In the genomic region with DNA sequence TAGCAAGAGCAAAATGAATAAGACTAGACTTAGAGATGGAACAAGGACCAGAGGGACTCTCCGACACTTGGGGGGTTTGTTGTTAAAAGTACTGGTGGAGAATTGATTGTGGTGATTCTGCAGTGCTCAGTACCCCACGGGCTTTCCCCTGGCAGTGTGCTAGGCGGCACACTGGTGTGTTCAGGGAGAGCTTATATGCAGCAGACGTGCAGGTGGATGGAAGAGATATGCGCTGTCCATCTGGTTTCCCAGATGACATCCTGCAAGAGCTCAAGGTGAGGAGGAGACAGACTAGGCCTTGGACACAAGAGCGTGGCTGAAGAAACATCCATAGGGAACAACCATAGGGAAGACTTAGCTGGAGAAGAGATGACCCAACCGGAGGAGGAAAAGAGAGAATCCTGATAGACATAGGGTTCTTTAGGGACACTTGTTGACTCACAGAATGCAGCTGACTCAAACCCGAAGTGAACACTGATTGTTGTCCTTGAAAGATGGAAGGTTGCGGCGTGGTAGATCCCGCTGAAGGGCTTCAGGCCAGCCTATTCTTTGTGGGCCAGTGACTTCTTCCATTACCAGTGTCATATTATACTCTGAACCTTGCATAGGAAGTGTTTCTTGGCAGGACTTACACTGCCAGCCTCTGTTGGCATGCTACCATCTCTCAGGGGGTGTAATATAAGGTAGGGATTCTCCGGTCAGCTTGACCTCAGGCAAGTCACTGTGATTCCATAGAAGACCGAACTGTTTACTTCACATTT, we compare ENCODE assay signal across 8 mouse cellular contexts. TPM values are rescaled to one million over a fixed set of nuclear protein-coding genes. Genes with fewer than 3 reads are reported as not detected.
A peak's percentile ranks its signal among the peaks of the same experiment; 100 is the strongest.
DNase-seq lines count a peak whose midpoint lies in the region; ATAC-seq and TF ChIP-seq lines count a peak whose summit lies in the region.

No protein-coding gene starts in this region.

- H3K4me3 ChIP-seq in kidney, adult 2 months (ENCODE audit: insufficient read depth, low read depth, low read length): peak overlapping the region; percentile 96
- H3K4me3 ChIP-seq in bone marrow macrophage, adult 2 months (ENCODE audit: insufficient read depth, low read length): peak overlapping the region; percentile 67
- peak overlapping the region; percentile 81 for H3K4me3 ChIP-seq in forebrain, embryonic 14.5 days (ENCODE audit: low read depth, low read length)
- peak overlapping the region; percentile 74 for H3K4me3 ChIP-seq in limb, embryonic 15.5 days
- peak overlapping the region; percentile 80 for H3K4me3 ChIP-seq in neural tube, embryonic 13.5 days

- ATAC-seq in forebrain, embryonic 14.5 days: peak; percentile 19
- ATAC-seq in limb, embryonic 15.5 days (ENCODE audit: insufficient number of reproducible peaks, low FRiP score, low TSS enrichment, low read depth): 0 out of 2 replicates have a peak, but pooled peaks have one; percentile 3
- ATAC-seq in neural tube, embryonic 13.5 days (ENCODE audit: low read depth): peak; percentile 11; the same call in 1 of the 2 replicates

- H3K27ac ChIP-seq in kidney, adult 2 months (ENCODE audit: insufficient read depth, low read depth, low read length): peak overlapping the region; percentile 85
- H3K27ac ChIP-seq in bone marrow macrophage, adult 2 months (ENCODE audit: insufficient read depth, low read depth, low read length): no peak overlapping the region; the same call in 1 of the 2 replicates
- H3K27ac ChIP-seq in forebrain, embryonic 14.5 days (ENCODE audit: low read depth, low read length): peak overlapping the region; percentile 88
- H3K27ac ChIP-seq in limb, embryonic 15.5 days: peak overlapping the region; percentile 96
- peak overlapping the region; percentile 92 for H3K27ac ChIP-seq in neural tube, embryonic 13.5 days (replicated peaks)

- peaks cover 7% of the 10 kb centered on the region for H3K36me3 ChIP-seq in kidney, adult 2 months (ENCODE audit: control insufficient read depth, insufficient read depth, low read length)
- H3K36me3 ChIP-seq in forebrain, embryonic 14.5 days (ENCODE audit: control insufficient read depth, insufficient read depth, low read length): peaks cover 25% of the 10 kb centered on the region
- peaks cover 22% of the 10 kb centered on the region for H3K36me3 ChIP-seq in limb, embryonic 15.5 days
- peaks cover 23% of the 10 kb centered on the region for H3K36me3 ChIP-seq in neural tube, embryonic 13.5 days

- no peak for TF ChIP-seq CTCF in kidney, adult 2 months (conservative IDR thresholded peaks at IDR 0.05; ENCODE audit: insufficient read depth, insufficient read length, low read depth, low read length)
- TF ChIP-seq CTCF in bone marrow macrophage, adult 2 months (IDR thresholded peaks at IDR 0.05; ENCODE audit: low read depth, low read length): no peak

- 73% methylated on average over 13 of the region's 13 CpGs for WGBS in kidney, adult 2 months
- 81% methylated on average over 13 of the region's 13 CpGs for WGBS in forebrain, embryonic 14.5 days
- 78% methylated on average over 13 of the region's 13 CpGs for WGBS in limb, embryonic 15.5 days
- WGBS in neural tube, embryonic 13.5 days: 78% methylated on average over 13 of the region's 13 CpGs

- no peak for DNase-seq in kidney, adult 2 months
- no peak for DNase-seq in kidney, postnatal 4 days
- DNase-seq in forebrain, embryonic 14.5 days (ENCODE audit: low spot score): no peak
- DNase-seq in frontal cortex, postnatal 10 days (ENCODE audit: low spot score in 2 of 2): no peak
- DNase-seq in left cerebral cortex, adult 8-10 months (ENCODE audit: low spot score in 2 of 2): no peak

- peaks cover 17% of the 10 kb centered on the region for H3K4me1 ChIP-seq in kidney, adult 2 months (ENCODE audit: control insufficient read depth, insufficient read depth, low read length)
- peaks cover 8% of the 10 kb centered on the region for H3K4me1 ChIP-seq in bone marrow macrophage, adult 2 months (ENCODE audit: control insufficient read depth, insufficient read depth, low read length)
- peaks cover 11% of the 10 kb centered on the region; the same call in 1 of the 2 replicates for H3K4me1 ChIP-seq in forebrain, embryonic 14.5 days (ENCODE audit: control insufficient read depth, insufficient read depth, low read length)
- H3K4me1 ChIP-seq in limb, embryonic 15.5 days: peaks cover 20% of the 10 kb centered on the region
- H3K4me1 ChIP-seq in neural tube, embryonic 13.5 days (replicated peaks): peaks cover 27% of the 10 kb centered on the region

- H3K9me3 ChIP-seq in forebrain, embryonic 14.5 days (replicated peaks; ENCODE audit: control insufficient read depth, low read length): no peaks in the 10 kb centered on the region
- H3K9me3 ChIP-seq in limb, embryonic 15.5 days: no peaks in the 10 kb centered on the region
- H3K9me3 ChIP-seq in neural tube, embryonic 13.5 days: no peaks in the 10 kb centered on the region

- no peak for TF ChIP-seq POLR2A in kidney, adult 2 months (IDR thresholded peaks at IDR 0.05; ENCODE audit: low read depth, low read length)
- TF ChIP-seq POLR2A in bone marrow macrophage, adult 2 months (IDR thresholded peaks at IDR 0.05; ENCODE audit: borderline replicate concordance, low read depth, low read length): no peak

- peak overlapping the region; percentile 86 for H3K4me2 ChIP-seq in forebrain, embryonic 14.5 days (ENCODE audit: low read length)
- H3K4me2 ChIP-seq in limb, embryonic 15.5 days: peak overlapping the region; percentile 85
- peak overlapping the region; percentile 98 for H3K4me2 ChIP-seq in neural tube, embryonic 13.5 days

- H3K9ac ChIP-seq in forebrain, embryonic 14.5 days (ENCODE audit: low read length): peak overlapping the region; percentile 95
- H3K9ac ChIP-seq in limb, embryonic 15.5 days: peak overlapping the region; percentile 47; the same call in 1 of the 2 replicates
- peak overlapping the region; percentile 94 for H3K9ac ChIP-seq in neural tube, embryonic 13.5 days

- H3K27me3 ChIP-seq in kidney, adult 2 months (replicated peaks; ENCODE audit: control insufficient read depth, insufficient read depth, low read length): no peaks in the 10 kb centered on the region
- no peaks in the 10 kb centered on the region for H3K27me3 ChIP-seq in forebrain, embryonic 14.5 days (replicated peaks; ENCODE audit: control insufficient read depth, insufficient read depth, low read length)
- H3K27me3 ChIP-seq in limb, embryonic 15.5 days: no peaks in the 10 kb centered on the region
- no peaks in the 10 kb centered on the region for H3K27me3 ChIP-seq in neural tube, embryonic 13.5 days

RNA-seq across cellular contexts. Expression of a gene that starts 0.9 kb away (rescaled TPM):
- polyA plus RNA-seq in kidney, adult 2 months (2012; rRNA removed): 2.1 and 9.1 TPM in 2 replicates
- polyA plus RNA-seq in bone marrow macrophage, adult 2 months (2012; ENCODE audit: insufficient read depth, insufficient read length, missing spikeins): 4.0 and 4.1 TPM in 2 replicates
- polyA plus RNA-seq in forebrain, embryonic 14.5 days (2014; fragmentation: Nextera tagmentation; extraction: Ambion mirVana): 1.2 and 1.3 TPM in 2 replicates
- 276 and 549 TPM in 2 replicates for polyA plus RNA-seq in limb, embryonic 15.5 days (2015; fragmentation: Nextera tagmentation; extraction: Ambion mirVana)
- 21.3 and 65.5 TPM in 2 replicates for polyA plus RNA-seq in neural tube, embryonic 13.5 days (2015; fragmentation: Nextera tagmentation; extraction: Ambion mirVana)
- 10 to 100 TPM; 19.5 to 22.6 (median 19.7) TPM for total RNA-seq in left cerebral cortex, adult 8-10 months (2022)

RNA-seq across cellular contexts. Expression of a gene that starts 9.5 kb away (rescaled TPM):
- polyA plus RNA-seq in kidney, adult 2 months (2012; rRNA removed): 244 and 277 TPM in 2 replicates
- polyA plus RNA-seq in bone marrow macrophage, adult 2 months (2012; ENCODE audit: insufficient read depth, insufficient read length, missing spikeins): 366 and 398 TPM in 2 replicates
- polyA plus RNA-seq in forebrain, embryonic 14.5 days (2014; fragmentation: Nextera tagmentation; extraction: Ambion mirVana): 217 and 277 TPM in 2 replicates
- polyA plus RNA-seq in limb, embryonic 15.5 days (2015; fragmentation: Nextera tagmentation; extraction: Ambion mirVana): 336 and 363 TPM in 2 replicates
- 329 and 336 TPM in 2 replicates for polyA plus RNA-seq in neural tube, embryonic 13.5 days (2015; fragmentation: Nextera tagmentation; extraction: Ambion mirVana)
- 100 to 1,000 TPM; 363 to 424 (median 392) TPM for total RNA-seq in left cerebral cortex, adult 8-10 months (2022)

RNA-seq across cellular contexts. Expression of a gene that starts 10.4 kb away (rescaled TPM):
- polyA plus RNA-seq in kidney, adult 2 months (2012; rRNA removed): 34.2 and 38.8 TPM in 2 replicates
- polyA plus RNA-seq in bone marrow macrophage, adult 2 months (2012; ENCODE audit: insufficient read depth, insufficient read length, missing spikeins): not detected in 2 replicates
- polyA plus RNA-seq in forebrain, embryonic 14.5 days (2014; fragmentation: Nextera tagmentation; extraction: Ambion mirVana): 0.23 and 0.25 TPM in 2 replicates
- polyA plus RNA-seq in limb, embryonic 15.5 days (2015; fragmentation: Nextera tagmentation; extraction: Ambion mirVana): 1.2 and 1.5 TPM in 2 replicates
- 1.1 and 1.4 TPM in 2 replicates for polyA plus RNA-seq in neural tube, embryonic 13.5 days (2015; fragmentation: Nextera tagmentation; extraction: Ambion mirVana)
- total RNA-seq in left cerebral cortex, adult 8-10 months (2022): 1 to 10 TPM; 5.0 to 6.0 (median 5.7) TPM

RNA-seq across cellular contexts. Expression of a gene that starts 38.8 kb away (rescaled TPM):
- 41.5 and 46.8 TPM in 2 replicates for polyA plus RNA-seq in kidney, adult 2 months (2012; rRNA removed)
- 1,445 and 1,606 TPM in 2 replicates for polyA plus RNA-seq in bone marrow macrophage, adult 2 months (2012; ENCODE audit: insufficient read depth, insufficient read length, missing spikeins)
- polyA plus RNA-seq in forebrain, embryonic 14.5 days (2014; fragmentation: Nextera tagmentation; extraction: Ambion mirVana): 21.8 and 22.1 TPM in 2 replicates
- polyA plus RNA-seq in limb, embryonic 15.5 days (2015; fragmentation: Nextera tagmentation; extraction: Ambion mirVana): 42.5 and 44.4 TPM in 2 replicates
- 18.0 and 26.0 TPM in 2 replicates for polyA plus RNA-seq in neural tube, embryonic 13.5 days (2015; fragmentation: Nextera tagmentation; extraction: Ambion mirVana)
- total RNA-seq in left cerebral cortex, adult 8-10 months (2022): 10 to 100 TPM; 18.7 to 28.1 (median 22.2) TPM

RNA-seq across cellular contexts. Expression of a gene that starts 43.9 kb away (rescaled TPM):
- 7.3 and 7.5 TPM in 2 replicates for polyA plus RNA-seq in kidney, adult 2 months (2012; rRNA removed)
- polyA plus RNA-seq in bone marrow macrophage, adult 2 months (2012; ENCODE audit: insufficient read depth, insufficient read length, missing spikeins): 10.5 and 13.2 TPM in 2 replicates
- polyA plus RNA-seq in forebrain, embryonic 14.5 days (2014; fragmentation: Nextera tagmentation; extraction: Ambion mirVana): 11.6 and 13.2 TPM in 2 replicates
- 9.5 and 12.5 TPM in 2 replicates for polyA plus RNA-seq in limb, embryonic 15.5 days (2015; fragmentation: Nextera tagmentation; extraction: Ambion mirVana)
- 12.2 and 13.2 TPM in 2 replicates for polyA plus RNA-seq in neural tube, embryonic 13.5 days (2015; fragmentation: Nextera tagmentation; extraction: Ambion mirVana)
- total RNA-seq in left cerebral cortex, adult 8-10 months (2022): 1 to 10 TPM; 5.1 to 6.3 (median 5.7) TPM

Comparison
In these comparisons a context has a peak if more than half of its experiments do, and no peak if none do; other contexts are left out.
1. RNA of a gene that starts 10.4 kb away (polyA plus RNA-seq): 34.2 to 38.8 TPM in kidney, adult 2 months; 1.2 to 1.5 TPM in limb, embryonic 15.5 days, 1.1 to 1.4 TPM in neural tube, embryonic 13.5 days, 0.23 to 0.25 TPM in forebrain, embryonic 14.5 days and not detected in bone marrow macrophage, adult 2 months; every median in the first group is over 10 times any median in the second.
2. Peak in every context shown above with its lines, with median percentiles within 50 percentile points of each other: H3K4me3 ChIP-seq, ATAC-seq, H3K4me2 ChIP-seq and H3K9ac ChIP-seq.